Mouse (Mus musculus) embryonic fibroblast, embryonic 13.5 days (primary cell): ENCODE measurements around the gene Cacna2d3. TPM values are rescaled to one million over a fixed set of nuclear protein-coding genes. Genes with fewer than 3 reads are reported as not detected.

Experiments used
- H3K27ac ChIP-seq: 2 replicates; pipeline ENCODE4 v1.5.1; 2012; ENCODE audit warnings: low read length, control low read depth, inconsistent platforms; ENCODE audit not compliant: insufficient read depth
- H3K4me1 ChIP-seq: 2 replicates; pipeline ENCODE4 v1.6.1; 2011; ENCODE audit warnings: low read length; ENCODE audit not compliant: control insufficient read depth, insufficient read depth
- H3K4me3 ChIP-seq: 2 replicates; pipeline ENCODE4 v1.5.1; 2011; ENCODE audit warnings: mild to moderate bottlenecking, control low read depth, low read length; ENCODE audit not compliant: insufficient read depth
- CTCF ChIP-seq: IDR thresholded peaks from 2 replicates; pipeline ENCODE4 v1.5.1; 2011; ENCODE audit warnings: mild to moderate bottlenecking, control low read depth, low read length, moderate library complexity, borderline replicate concordance; ENCODE audit not compliant: insufficient read depth
- POLR2A ChIP-seq: IDR thresholded peaks from 2 replicates; pipeline ENCODE4 v1.6.1; 2011; ENCODE audit warnings: low read depth, mild to moderate bottlenecking, control low read depth, low read length, moderate library complexity
- polyA plus RNA-seq: library from polyadenylated mRNA; stranded (reverse); fragments of >200 nt; gene quantifications from 2 replicates; pipeline ENCODE4 v1.2.4, GENCODE M21; 2011; ENCODE audit warnings: low read depth; ENCODE audit not compliant: missing spikeins, insufficient read length

Cacna2d3 gene
- polyA plus RNA-seq, 1 experiment, result 5.3 TPM

DNA sequence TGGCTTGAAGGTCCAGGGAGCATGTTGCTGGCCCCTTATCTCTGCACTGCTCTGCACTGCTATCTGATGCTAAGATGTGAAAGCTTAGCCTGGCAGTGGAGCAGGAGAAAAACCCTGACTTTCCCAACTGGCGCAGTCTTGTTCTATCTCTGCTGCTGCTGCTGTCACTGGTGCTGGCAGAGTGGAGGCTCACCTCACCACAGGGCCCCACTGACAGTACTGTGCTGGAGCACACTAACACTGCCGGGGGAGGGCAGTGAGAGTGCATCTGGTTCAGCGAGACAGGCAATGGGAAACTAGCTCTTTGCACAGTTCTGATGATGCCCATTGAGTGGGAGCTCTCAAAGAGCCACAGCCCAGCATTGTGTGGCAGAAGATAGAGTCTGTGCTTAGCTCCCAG is 283.4 kb downstream of the Cacna2d3 start:
- TF ChIP-seq CTCF, result no peak
- no peak for TF ChIP-seq POLR2A
- no peak overlapping the region for H3K27ac ChIP-seq
- H3K4me1 ChIP-seq, result no peaks in the 10 kb centered on the region
- H3K4me3 ChIP-seq, result no peak overlapping the region

GRCm38 (mm10) chr14:29435203-29435602 is 286.5 kb downstream of the Cacna2d3 start:
- TF ChIP-seq POLR2A (no peak), CTCF (no peak)
- Histone ChIP-seq H3K27ac (no peak overlapping the region), H3K4me3 (no peak overlapping the region)

DNA sequence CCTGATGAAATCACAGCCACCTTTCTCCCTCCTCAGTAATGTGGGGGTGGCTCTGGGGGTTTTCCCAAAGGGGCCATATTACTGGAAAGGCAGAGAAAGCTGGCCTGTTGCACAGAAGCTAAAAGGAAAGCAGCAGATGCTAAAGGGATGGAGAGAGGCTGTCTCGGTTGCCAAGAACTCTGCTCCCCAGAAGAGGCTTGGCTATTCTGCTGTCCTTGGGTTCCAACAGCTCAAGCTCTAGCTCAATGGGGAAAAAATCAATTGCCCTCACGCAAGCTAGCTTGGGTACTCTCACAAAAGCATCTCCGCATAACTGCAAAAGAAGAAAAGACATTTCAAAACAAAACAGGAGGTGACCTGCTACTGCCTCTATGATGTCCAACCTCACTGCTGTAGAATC is 287.9 kb downstream of the Cacna2d3 start:
- H3K27ac ChIP-seq, result no peak overlapping the region
- no peak overlapping the region for H3K4me3 ChIP-seq
- no peaks in the 10 kb centered on the region for H3K4me1 ChIP-seq
- TF ChIP-seq POLR2A (no peak), CTCF (no peak)

More at GRCm38 (mm10) chr14:29435203-29435602, 286.5 kb downstream of the Cacna2d3 start:
- H3K4me1 ChIP-seq, result no peaks in the 10 kb centered on the region

GRCm38 (mm10) chr14:29433076-29433714 is 288.5 kb downstream of the Cacna2d3 start:
- no peak overlapping the region for H3K27ac ChIP-seq
- H3K4me1 ChIP-seq, result no peaks in the 10 kb centered on the region
- TF ChIP-seq POLR2A (no peak), CTCF (no peak)
- H3K4me3 ChIP-seq, result no peak overlapping the region

DNA sequence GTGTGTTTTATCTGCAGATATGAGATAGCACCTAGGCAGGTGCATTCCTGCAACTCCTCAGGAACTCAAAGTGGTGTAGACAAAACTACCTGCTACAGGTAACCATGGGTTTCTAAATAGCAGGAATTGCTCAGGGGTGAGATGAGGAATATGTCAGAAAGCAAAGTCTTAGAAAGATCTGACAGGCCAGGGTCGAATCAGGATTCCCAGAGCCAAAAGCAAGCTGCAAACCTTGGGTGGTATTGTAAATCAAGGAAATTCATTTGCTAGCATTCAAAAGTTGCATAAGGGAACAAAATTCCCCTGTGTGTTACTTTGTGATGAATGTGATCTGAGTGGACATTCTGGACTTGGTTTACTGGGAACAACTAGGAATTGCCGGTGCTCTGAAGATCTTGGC is 291.9 kb downstream of the Cacna2d3 start:
- no peak for TF ChIP-seq POLR2A
- TF ChIP-seq CTCF, result no peak
- H3K4me3 ChIP-seq, result no peak overlapping the region
- no peak overlapping the region for H3K27ac ChIP-seq
- H3K4me1 ChIP-seq, result no peaks in the 10 kb centered on the region

- no peaks in the 10 kb centered on the region for H3K4me1 ChIP-seq
- no peak overlapping the region for H3K27ac ChIP-seq
- TF ChIP-seq CTCF, result no peak
- no peak for TF ChIP-seq POLR2A
- H3K4me3 ChIP-seq, result no peak overlapping the region
These were observed 296.0 kb downstream of the Cacna2d3 start for GRCm38 (mm10) chr14:29425666-29426065.

DNA sequence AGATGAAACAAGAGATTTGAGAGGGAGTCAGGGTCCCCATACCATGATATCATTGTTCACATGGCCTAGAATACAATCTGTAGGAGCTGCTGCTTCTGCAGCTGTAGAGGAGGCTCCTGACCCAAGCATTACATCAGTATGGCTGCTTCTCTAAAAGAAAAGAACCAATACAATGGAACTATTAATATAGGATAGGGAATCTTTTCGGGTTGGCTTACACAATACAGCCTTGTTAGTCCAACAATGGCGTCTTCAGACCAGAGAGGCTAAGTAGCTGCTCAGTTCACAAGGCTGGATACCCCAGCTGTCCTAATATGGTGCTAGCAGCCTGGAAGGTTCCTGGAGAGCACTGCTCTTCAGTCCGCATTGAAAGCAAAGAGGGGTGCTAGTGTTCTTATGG is 296.5 kb downstream of the Cacna2d3 start:
- Histone ChIP-seq H3K4me3 (no peak overlapping the region), H3K4me1 (no peaks in the 10 kb centered on the region), H3K27ac (no peak overlapping the region)
- TF ChIP-seq CTCF, result no peak

- TF ChIP-seq POLR2A (no peak), CTCF (no peak)
- peaks cover 2% of the 10 kb centered on the region; the same call in 1 of the 2 replicates for H3K4me1 ChIP-seq
- H3K4me3 ChIP-seq, result no peak overlapping the region
- no peak overlapping the region for H3K27ac ChIP-seq
These were observed 315.8 kb downstream of the Cacna2d3 start for GRCm38 (mm10) chr14:29405878-29406165.

DNA sequence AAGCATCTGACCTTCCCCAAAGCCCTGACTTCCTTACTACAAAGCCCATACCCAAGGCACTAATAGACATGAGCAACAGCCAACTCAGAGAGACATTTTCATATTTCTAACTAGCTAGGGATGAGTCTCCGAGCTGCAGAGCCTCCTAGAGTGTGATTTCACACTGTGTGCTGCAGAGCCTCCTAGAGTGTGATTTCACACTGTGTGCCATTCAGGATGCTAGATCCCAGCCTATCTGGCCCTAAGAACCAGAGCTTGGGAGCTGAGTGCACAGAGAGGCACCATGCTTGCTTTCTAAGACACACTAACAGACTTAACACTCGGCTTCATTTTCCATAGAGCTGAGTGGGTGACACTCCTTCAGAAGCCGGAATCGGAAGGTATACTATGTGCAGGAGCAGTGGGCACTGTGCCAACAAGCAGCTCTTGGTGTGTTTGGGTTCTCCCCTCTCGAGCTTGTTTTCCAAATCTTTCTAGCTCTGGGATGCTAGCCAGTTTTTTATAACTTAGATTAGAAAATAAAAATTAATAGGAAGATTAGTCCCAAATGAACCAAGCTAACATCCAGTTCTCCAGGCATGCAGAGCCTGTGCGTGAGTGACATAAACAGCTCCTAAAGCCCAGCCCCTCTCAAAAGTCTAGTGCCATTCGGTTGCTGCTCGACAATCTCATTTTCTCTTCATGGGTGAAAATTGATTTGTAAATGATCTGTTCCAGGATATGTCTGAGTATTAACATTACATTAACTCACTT is 316.4 kb downstream of the Cacna2d3 start:
- H3K4me1 ChIP-seq, result peaks cover 2% of the 10 kb centered on the region; the same call in 1 of the 2 replicates
- TF ChIP-seq POLR2A (no peak), CTCF (no peak)
- no peak overlapping the region for H3K27ac ChIP-seq
- H3K4me3 ChIP-seq, result no peak overlapping the region

DNA sequence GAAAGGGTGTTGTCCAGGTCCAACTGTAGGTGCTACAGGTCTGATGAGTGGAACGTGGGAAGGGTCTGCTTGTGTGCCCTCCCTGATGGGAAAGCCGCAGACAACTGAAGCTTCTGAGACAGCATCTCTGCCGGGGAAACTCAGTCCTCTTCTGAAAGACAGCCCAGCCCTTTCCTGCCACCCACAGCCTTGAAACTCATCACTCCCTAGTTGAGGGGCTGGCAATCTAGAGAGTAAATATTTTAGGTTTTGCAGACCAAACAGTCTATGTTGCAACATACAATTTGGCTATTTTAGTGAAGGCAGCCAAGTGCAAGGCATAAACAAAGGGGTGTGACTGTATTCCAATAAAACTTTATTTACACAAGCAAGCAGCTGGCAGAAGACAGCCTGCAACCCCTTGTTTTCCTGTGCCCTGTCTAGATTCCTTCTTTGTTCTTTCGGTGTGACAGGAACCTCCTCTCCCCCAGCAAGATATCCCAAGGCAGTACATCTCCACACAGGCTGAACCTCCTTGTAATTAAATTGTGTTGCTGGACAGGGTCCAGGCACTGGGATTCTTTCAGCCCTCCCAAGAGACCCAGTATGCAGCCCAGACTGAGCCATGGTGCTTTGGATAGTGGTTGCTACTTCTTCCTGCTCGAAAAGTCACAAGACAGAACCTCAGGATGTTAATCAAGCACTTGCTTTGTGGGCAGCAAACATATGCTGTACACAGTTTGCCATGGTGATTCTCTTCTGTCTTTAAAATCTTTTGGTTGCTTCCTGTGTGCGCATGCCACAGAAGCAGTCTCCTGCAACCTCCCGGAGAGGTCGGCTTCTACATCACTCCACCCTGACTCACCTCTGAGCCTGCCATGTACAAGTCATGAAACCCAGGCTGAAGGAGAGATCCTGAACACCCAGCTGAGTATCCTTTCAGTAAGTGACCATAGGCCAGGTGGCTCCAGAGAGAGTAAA is 317.5 kb downstream of the Cacna2d3 start:
- Histone ChIP-seq H3K4me3 (no peak overlapping the region), H3K27ac (no peak overlapping the region), H3K4me1 (peaks cover 2% of the 10 kb centered on the region; the same call in 1 of the 2 replicates)
- no peak for TF ChIP-seq CTCF
- no peak for TF ChIP-seq POLR2A
